Mouse (Mus musculus) olfactory bulb, adult 2 months (tissue): ENCODE measurements around the gene Psma6.

Experiments used
- CTCF ChIP-seq: fragments of 200-500 bp; IDR thresholded peaks from 2 replicates; pipeline ENCODE4 v1.5.1; 2012; ENCODE audit warnings: low read depth, mild to moderate bottlenecking, low read length, moderate library complexity; ENCODE audit not compliant: insufficient read depth
- POLR2A ChIP-seq: fragments of 200-500 bp; IDR thresholded peaks from 2 replicates; pipeline ENCODE4 v1.6.1; 2012; ENCODE audit warnings: mild to moderate bottlenecking, low read depth, low read length, moderate library complexity; ENCODE audit not compliant: insufficient read depth

DNA sequence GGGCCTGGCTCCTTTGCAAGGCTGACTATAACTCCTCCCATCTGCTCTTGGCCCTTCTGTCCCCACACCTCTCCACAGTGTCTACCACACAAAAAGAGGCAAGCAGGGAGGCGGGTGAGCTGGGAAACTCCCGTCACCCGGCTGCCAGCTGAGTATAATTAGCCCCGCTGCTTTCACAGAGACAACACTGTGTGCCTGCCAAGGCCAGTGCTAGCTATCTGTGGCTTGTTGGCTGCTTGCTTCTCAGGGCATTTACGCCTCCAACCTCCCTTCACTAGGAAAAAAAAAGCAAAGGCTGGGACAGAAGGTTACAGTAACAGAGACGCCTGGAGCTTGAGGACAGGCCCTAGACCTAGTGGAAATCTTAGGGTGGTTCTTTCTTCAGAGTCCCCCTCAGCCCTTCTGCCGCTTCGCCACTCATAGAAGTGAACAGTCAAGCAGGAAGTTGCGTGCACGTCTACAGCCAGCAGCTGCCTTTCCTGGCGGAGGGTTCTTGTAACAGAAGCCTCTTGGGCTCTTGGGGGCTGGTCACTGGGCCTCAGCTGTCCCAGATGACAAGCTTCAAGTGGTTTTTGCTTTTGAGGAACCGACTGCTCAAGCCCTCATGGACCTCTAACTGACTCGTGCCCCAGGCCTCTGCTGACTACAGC is 62.8 kb downstream of the Psma6 start:
- no peak for TF ChIP-seq CTCF
- TF ChIP-seq POLR2A, result no peak
